Mouse (Mus musculus): ENCODE results near the gene Slc38a4. TPM values are rescaled to one million over a fixed set of nuclear protein-coding genes. Genes with fewer than 3 reads are reported as not detected.

Gene Slc38a4
- polyA plus RNA-seq, 1 experiment: 0.66 TPM

- no peak overlapping the region for H3K4me3 ChIP-seq (ENCODE audit: insufficient read depth, low read length)
- H3K27ac ChIP-seq (ENCODE audit: insufficient read depth, low read depth, low read length): no peak overlapping the region
- H3K4me1 ChIP-seq (ENCODE audit: control insufficient read depth, insufficient read depth, low read length): no peaks in the 10 kb centered on the region
- TF ChIP-seq POLR2A (IDR thresholded peaks at IDR 0.05; ENCODE audit: borderline replicate concordance, low read depth, low read length) (no peak), CTCF (IDR thresholded peaks at IDR 0.05; ENCODE audit: low read depth, low read length) (no peak)
Measured at GRCm38 (mm10) chr15:97026670-97027069, 29.1 kb downstream of the Slc38a4 start.

- TF ChIP-seq CTCF (IDR thresholded peaks at IDR 0.05; ENCODE audit: low read depth, low read length): no peak
- no peak for TF ChIP-seq POLR2A (IDR thresholded peaks at IDR 0.05; ENCODE audit: borderline replicate concordance, low read depth, low read length)
- H3K4me1 ChIP-seq (ENCODE audit: control insufficient read depth, insufficient read depth, low read length): no peaks in the 10 kb centered on the region
Measured at GRCm38 (mm10) chr15:97022764-97023163, 33.0 kb downstream of the Slc38a4 start.

GRCm38 (mm10) chr15:97022213-97022612 is 33.5 kb downstream of the Slc38a4 start:
- Histone ChIP-seq H3K27ac (ENCODE audit: insufficient read depth, low read depth, low read length) (no peak overlapping the region), H3K4me1 (ENCODE audit: control insufficient read depth, insufficient read depth, low read length) (no peaks in the 10 kb centered on the region), H3K4me3 (ENCODE audit: insufficient read depth, low read length) (no peak overlapping the region)
- TF ChIP-seq POLR2A (IDR thresholded peaks at IDR 0.05; ENCODE audit: borderline replicate concordance, low read depth, low read length) (no peak), CTCF (IDR thresholded peaks at IDR 0.05; ENCODE audit: low read depth, low read length) (no peak)

More at GRCm38 (mm10) chr15:97022764-97023163, 33.0 kb downstream of the Slc38a4 start:
- H3K27ac ChIP-seq (ENCODE audit: insufficient read depth, low read depth, low read length): no peak overlapping the region
- no peak overlapping the region for H3K4me3 ChIP-seq (ENCODE audit: insufficient read depth, low read length)

- Histone ChIP-seq H3K4me1 (ENCODE audit: control insufficient read depth, insufficient read depth, low read length) (no peaks in the 10 kb centered on the region), H3K4me3 (ENCODE audit: insufficient read depth, low read length) (no peak overlapping the region), H3K27ac (ENCODE audit: insufficient read depth, low read depth, low read length) (no peak overlapping the region)
- no peak for TF ChIP-seq CTCF (IDR thresholded peaks at IDR 0.05; ENCODE audit: low read depth, low read length)
- TF ChIP-seq POLR2A (IDR thresholded peaks at IDR 0.05; ENCODE audit: borderline replicate concordance, low read depth, low read length): no peak
Measured at GRCm38 (mm10) chr15:97020221-97020620, 35.5 kb downstream of the Slc38a4 start.

GRCm38 (mm10) chr15:97019323-97019722 is 36.4 kb downstream of the Slc38a4 start:
- H3K4me1 ChIP-seq (ENCODE audit: control insufficient read depth, insufficient read depth, low read length): no peaks in the 10 kb centered on the region
- TF ChIP-seq CTCF (IDR thresholded peaks at IDR 0.05; ENCODE audit: low read depth, low read length) (no peak), POLR2A (IDR thresholded peaks at IDR 0.05; ENCODE audit: borderline replicate concordance, low read depth, low read length) (no peak)
- H3K4me3 ChIP-seq (ENCODE audit: insufficient read depth, low read length): no peak overlapping the region
- H3K27ac ChIP-seq (ENCODE audit: insufficient read depth, low read depth, low read length): no peak overlapping the region

GRCm38 (mm10) chr15:97017195-97017594 is 38.6 kb downstream of the Slc38a4 start:
- Histone ChIP-seq H3K4me1 (ENCODE audit: control insufficient read depth, insufficient read depth, low read length) (no peaks in the 10 kb centered on the region), H3K27ac (ENCODE audit: insufficient read depth, low read depth, low read length) (no peak overlapping the region)
- TF ChIP-seq POLR2A (IDR thresholded peaks at IDR 0.05; ENCODE audit: borderline replicate concordance, low read depth, low read length) (no peak), CTCF (IDR thresholded peaks at IDR 0.05; ENCODE audit: low read depth, low read length) (no peak)

GRCm38 (mm10) chr15:97015036-97015596 is 40.6 kb downstream of the Slc38a4 start:
- no peak overlapping the region for H3K27ac ChIP-seq (ENCODE audit: insufficient read depth, low read depth, low read length)
- TF ChIP-seq CTCF (IDR thresholded peaks at IDR 0.05; ENCODE audit: low read depth, low read length) (no peak), POLR2A (IDR thresholded peaks at IDR 0.05; ENCODE audit: borderline replicate concordance, low read depth, low read length) (no peak)
- H3K4me3 ChIP-seq (ENCODE audit: insufficient read depth, low read length): no peak overlapping the region
- H3K4me1 ChIP-seq (ENCODE audit: control insufficient read depth, insufficient read depth, low read length): no peaks in the 10 kb centered on the region

More at GRCm38 (mm10) chr15:97017195-97017594, 38.6 kb downstream of the Slc38a4 start:
- H3K4me3 ChIP-seq (ENCODE audit: insufficient read depth, low read length): no peak overlapping the region

- Histone ChIP-seq H3K4me3 (ENCODE audit: insufficient read depth, low read length) (no peak overlapping the region), H3K27ac (ENCODE audit: insufficient read depth, low read depth, low read length) (no peak overlapping the region), H3K4me1 (ENCODE audit: control insufficient read depth, insufficient read depth, low read length) (no peaks in the 10 kb centered on the region)
- TF ChIP-seq CTCF (IDR thresholded peaks at IDR 0.05; ENCODE audit: low read depth, low read length) (no peak), POLR2A (IDR thresholded peaks at IDR 0.05; ENCODE audit: borderline replicate concordance, low read depth, low read length) (no peak)
Measured at GRCm38 (mm10) chr15:97011599-97012372, 44.0 kb downstream of the Slc38a4 start.

GRCm38 (mm10) chr15:97009271-97009670 is 46.5 kb downstream of the Slc38a4 start:
- Histone ChIP-seq H3K4me3 (ENCODE audit: insufficient read depth, low read length) (no peak overlapping the region), H3K4me1 (ENCODE audit: control insufficient read depth, insufficient read depth, low read length) (no peaks in the 10 kb centered on the region), H3K27ac (ENCODE audit: insufficient read depth, low read depth, low read length) (no peak overlapping the region)
- TF ChIP-seq CTCF (IDR thresholded peaks at IDR 0.05; ENCODE audit: low read depth, low read length) (no peak), POLR2A (IDR thresholded peaks at IDR 0.05; ENCODE audit: borderline replicate concordance, low read depth, low read length) (no peak)

GRCm38 (mm10) chr15:97005631-97006234 is 50.0 kb downstream of the Slc38a4 start:
- TF ChIP-seq CTCF (IDR thresholded peaks at IDR 0.05; ENCODE audit: low read depth, low read length) (no peak), POLR2A (IDR thresholded peaks at IDR 0.05; ENCODE audit: borderline replicate concordance, low read depth, low read length) (no peak)
- H3K4me1 ChIP-seq (ENCODE audit: control insufficient read depth, insufficient read depth, low read length): no peaks in the 10 kb centered on the region
- no peak overlapping the region for H3K27ac ChIP-seq (ENCODE audit: insufficient read depth, low read depth, low read length)
- no peak overlapping the region for H3K4me3 ChIP-seq (ENCODE audit: insufficient read depth, low read length)
